Mouse (Mus musculus): Measurements from ENCODE around the gene Ppp1cb. TPM values are rescaled to one million over a fixed set of nuclear protein-coding genes. Genes with fewer than 3 reads are reported as not detected.
"Not testable (repeated sequence)": the region's sequence is repeated elsewhere in the genome, so short reads cannot be mapped to it uniquely, and the experiment has no call there.

Gene Ppp1cb
- total RNA-seq, 2 experiments from 2014 or later = 364 to 413 TPM

GRCm38 (mm10) chr5:32423339-32424046 lies 35.1 kb upstream of the Ppp1cb start:
- intact Hi-C loops (cut with DNase I) = no loop called here
- H3K27ac ChIP-seq = no peak overlapping the region
- TF ChIP-seq CTCF (IDR thresholded peaks at IDR 0.05) = no peak
- no peak overlapping the region for H3K4me3 ChIP-seq
- no peak for DNase-seq (ENCODE audit: extremely low spot score in 1 of 2, low spot score in 2 of 2)

- intact Hi-C loops (cut with DNase I) = no loop called here
- H3K27ac ChIP-seq = no peak overlapping the region
- no peak for TF ChIP-seq CTCF (IDR thresholded peaks at IDR 0.05)
- no peak for DNase-seq (ENCODE audit: extremely low spot score in 1 of 2, low spot score in 2 of 2)
- no peak overlapping the region for H3K4me3 ChIP-seq
These were observed 34.2 kb upstream of the Ppp1cb start for GRCm38 (mm10) chr5:32424464-32424863.

GRCm38 (mm10) chr5:32425485-32426171 lies 33.0 kb upstream of the Ppp1cb start:
- intact Hi-C loops (cut with DNase I) = no loop called here
- TF ChIP-seq CTCF (IDR thresholded peaks at IDR 0.05) = no peak
- Histone ChIP-seq H3K4me3 (no peak overlapping the region), H3K27ac (no peak overlapping the region)
- DNase-seq (ENCODE audit: extremely low spot score in 1 of 2, low spot score in 2 of 2) = no peak

- intact Hi-C loops (cut with DNase I) = no loop called here
- Histone ChIP-seq H3K27ac (no peak overlapping the region), H3K4me3 (no peak overlapping the region)
- no peak for DNase-seq (ENCODE audit: extremely low spot score in 1 of 2, low spot score in 2 of 2)
- TF ChIP-seq CTCF (IDR thresholded peaks at IDR 0.05) = no peak
These were observed 28.2 kb upstream of the Ppp1cb start for GRCm38 (mm10) chr5:32430399-32430798.

- H3K4me3 ChIP-seq; intact Hi-C loops (cut with DNase I); H3K27ac ChIP-seq; DNase-seq (ENCODE audit: extremely low spot score in 1 of 2, low spot score in 2 of 2): not testable (repeated sequence)
These were observed 24.3 kb upstream of the Ppp1cb start for GRCm38 (mm10) chr5:32434346-32434745.

GRCm38 (mm10) chr5:32435612-32436011 lies 23.0 kb upstream of the Ppp1cb start:
- Histone ChIP-seq H3K27ac (no peak overlapping the region), H3K4me3 (no peak overlapping the region)
- no peak for DNase-seq (ENCODE audit: extremely low spot score in 1 of 2, low spot score in 2 of 2)
- intact Hi-C loops (cut with DNase I) = no loop called here
- TF ChIP-seq CTCF (IDR thresholded peaks at IDR 0.05) = no peak

- no peak for TF ChIP-seq CTCF (IDR thresholded peaks at IDR 0.05)
- Histone ChIP-seq H3K4me3 (no peak overlapping the region), H3K27ac (no peak overlapping the region)
- DNase-seq (ENCODE audit: extremely low spot score in 1 of 2, low spot score in 2 of 2) = no peak
- intact Hi-C loops (cut with DNase I) = no loop called here
These were observed 20.6 kb upstream of the Ppp1cb start for GRCm38 (mm10) chr5:32437901-32438563.

GRCm38 (mm10) chr5:32438564-32438922 lies 20.1 kb upstream of the Ppp1cb start:
- intact Hi-C loops (cut with DNase I) = no loop called here
- Histone ChIP-seq H3K4me3 (no peak overlapping the region), H3K27ac (no peak overlapping the region)
- TF ChIP-seq CTCF (IDR thresholded peaks at IDR 0.05) = no peak
- no peak for DNase-seq (ENCODE audit: extremely low spot score in 1 of 2, low spot score in 2 of 2)

GRCm38 (mm10) chr5:32441336-32441735 lies 17.3 kb upstream of the Ppp1cb start:
- Histone ChIP-seq H3K4me3 (no peak overlapping the region), H3K27ac (no peak overlapping the region)
- intact Hi-C loops (cut with DNase I) = no loop called here
- no peak for DNase-seq (ENCODE audit: extremely low spot score in 1 of 2, low spot score in 2 of 2)
- no peak for TF ChIP-seq CTCF (IDR thresholded peaks at IDR 0.05)

- Histone ChIP-seq H3K27ac (no peak overlapping the region), H3K4me3 (no peak overlapping the region)
- no peak for TF ChIP-seq CTCF (IDR thresholded peaks at IDR 0.05)
- intact Hi-C loops (cut with DNase I) = no loop called here
- no peak for DNase-seq (ENCODE audit: extremely low spot score in 1 of 2, low spot score in 2 of 2)
These were observed 16.6 kb upstream of the Ppp1cb start for GRCm38 (mm10) chr5:32441992-32442575.

- intact Hi-C loops (cut with DNase I) = no loop called here
- H3K4me3 ChIP-seq = no peak overlapping the region
- DNase-seq (ENCODE audit: extremely low spot score in 1 of 2, low spot score in 2 of 2) = no peak
- no peak overlapping the region for H3K27ac ChIP-seq
- no peak for TF ChIP-seq CTCF (IDR thresholded peaks at IDR 0.05)
These were observed 14.7 kb upstream of the Ppp1cb start for GRCm38 (mm10) chr5:32443906-32444305.

- Histone ChIP-seq H3K27ac (no peak overlapping the region), H3K4me3 (no peak overlapping the region)
- no peak for DNase-seq (ENCODE audit: extremely low spot score in 1 of 2, low spot score in 2 of 2)
- intact Hi-C loops (cut with DNase I) = no loop called here
- TF ChIP-seq CTCF (IDR thresholded peaks at IDR 0.05) = no peak
These were observed 13.2 kb upstream of the Ppp1cb start for GRCm38 (mm10) chr5:32445287-32445921.

Data from left cerebral cortex, adult 2 months (tissue).